Mouse (Mus musculus) bone marrow macrophage, adult 2 months (primary cell): ENCODE results near the gene Cxcl9. TPM values are rescaled to one million over a fixed set of nuclear protein-coding genes. Genes with fewer than 3 reads are reported as not detected.

Experiments used
- H3K27ac ChIP-seq: 2 replicates; pipeline ENCODE4 v1.5.1; 2012; ENCODE audit warnings: low read depth, low read length; ENCODE audit not compliant: insufficient read depth
- H3K4me1 ChIP-seq: 2 replicates; pipeline ENCODE4 v1.6.1; 2012; ENCODE audit warnings: low read length; ENCODE audit not compliant: control insufficient read depth, insufficient read depth
- H3K4me3 ChIP-seq: 2 replicates; pipeline ENCODE4 v1.5.1; 2012; ENCODE audit warnings: mild to moderate bottlenecking, low read length, moderate library complexity; ENCODE audit not compliant: insufficient read depth
- CTCF ChIP-seq: IDR thresholded peaks from 2 replicates; pipeline ENCODE4 v1.5.1; 2012; ENCODE audit warnings: low read depth, mild to moderate bottlenecking, low read length, moderate library complexity
- POLR2A ChIP-seq: IDR thresholded peaks from 2 replicates; pipeline ENCODE4 v1.6.1; 2012; ENCODE audit warnings: mild to moderate bottlenecking, low read depth, low read length, borderline replicate concordance
- polyA plus RNA-seq: library from polyadenylated mRNA; stranded (reverse); fragments of >200 nt; gene quantifications from 2 replicates; pipeline ENCODE4 v1.2.4, GENCODE M21; 2012; ENCODE audit not compliant: missing spikeins, insufficient read depth, insufficient read length

Gene Cxcl9
- 0.38 and 0.55 TPM in 2 replicates for polyA plus RNA-seq

DNA sequence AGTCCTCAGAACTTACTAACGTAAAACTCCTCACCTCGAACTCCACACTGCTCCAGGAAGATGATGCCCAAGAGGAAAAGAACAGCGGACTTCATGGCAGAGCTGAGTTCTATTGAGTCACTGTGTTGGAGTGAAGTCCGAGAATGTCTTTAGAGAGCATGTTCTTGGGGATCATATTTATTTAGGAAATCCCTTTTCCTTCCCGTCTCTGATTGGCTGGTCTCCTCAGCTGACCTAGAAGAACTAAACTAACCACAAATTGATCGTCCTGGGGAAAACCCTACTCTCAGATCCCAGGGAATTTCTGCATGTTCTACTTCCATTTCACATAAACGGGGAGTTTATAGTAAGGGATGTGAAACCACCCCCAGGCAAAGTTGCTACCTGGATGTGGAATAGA lies at the start of gene Cxcl9:
Gene Cxcl9 (minus strand): TSS at position 151 of the 400 bp plus-strand sequence.
- H3K4me3 ChIP-seq = no peak within 1 kb of the TSS
- TF ChIP-seq POLR2A (no peak), CTCF (no peak)
- H3K27ac ChIP-seq = no peak within 1 kb of the TSS
- peaks cover 11% of the 10 kb centered on the region for H3K4me1 ChIP-seq

DNA sequence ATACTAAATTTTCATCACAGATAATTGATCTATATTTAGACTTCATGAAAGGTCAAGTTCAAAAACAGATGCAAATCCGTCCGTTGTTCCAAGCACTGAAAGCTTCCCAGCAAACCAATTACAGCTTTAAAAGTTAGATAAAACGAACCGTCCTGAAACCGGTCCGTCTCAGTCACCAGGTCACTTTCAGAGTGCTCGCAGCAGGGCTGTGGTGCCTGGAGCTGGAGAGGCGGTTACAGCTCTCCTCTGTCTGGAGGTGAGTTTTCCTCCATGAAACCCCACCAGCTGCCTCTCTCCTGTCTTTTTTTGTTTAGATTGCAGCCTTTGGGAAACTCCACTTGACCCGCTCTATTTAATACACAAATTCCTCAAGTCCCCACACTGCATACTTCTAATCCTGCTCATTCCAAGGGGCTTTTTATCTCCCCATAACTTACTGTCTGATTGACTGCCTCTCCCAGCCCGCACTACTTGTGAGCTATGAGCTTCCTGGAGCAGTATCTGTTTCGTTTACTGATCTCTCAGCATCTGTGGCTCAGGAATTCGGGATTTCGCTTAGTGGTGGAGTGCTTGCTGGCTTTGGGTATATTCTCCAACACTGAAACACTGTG lies 49.0 kb upstream of the Cxcl9 start:
- no peak overlapping the region for H3K4me3 ChIP-seq
- no peak overlapping the region for H3K27ac ChIP-seq

GRCm38 (mm10) chr5:92375368-92375767 lies 47.5 kb upstream of the Cxcl9 start:
- TF ChIP-seq POLR2A = no peak
- no peak for TF ChIP-seq CTCF
- Histone ChIP-seq H3K4me3 (peak overlapping the region; percentile 40), H3K27ac (peak overlapping the region; percentile 89), H3K4me1 (peaks cover 47% of the 10 kb centered on the region)

More for the DNA sequence above, 49.0 kb upstream of the Cxcl9 start:
- TF ChIP-seq CTCF (no peak), POLR2A (no peak)
- peaks cover 33% of the 10 kb centered on the region for H3K4me1 ChIP-seq

DNA sequence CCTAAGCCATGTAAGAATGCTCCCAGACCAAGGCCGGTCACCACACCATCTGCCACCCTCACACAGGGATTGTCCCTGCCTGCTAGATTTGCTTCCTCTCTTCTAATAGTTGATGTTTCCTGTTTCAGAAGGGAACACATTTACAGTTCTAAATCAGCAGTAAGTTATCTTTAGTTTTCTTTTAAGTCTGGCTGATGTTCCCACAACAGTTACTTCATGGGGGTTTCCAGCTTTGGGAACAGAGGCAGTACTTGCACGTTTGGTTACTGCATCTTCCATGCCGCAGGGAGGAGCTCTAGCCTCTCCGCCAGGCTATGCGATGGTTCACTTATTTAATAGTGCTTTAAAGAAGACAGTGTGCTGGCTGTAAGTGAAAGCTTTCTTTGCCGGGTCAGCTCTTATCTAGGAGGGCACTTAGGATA lies 46.9 kb upstream of the Cxcl9 start:
- peak overlapping the region; percentile 89 for H3K27ac ChIP-seq
- no peak for TF ChIP-seq CTCF
- no peak for TF ChIP-seq POLR2A
- H3K4me3 ChIP-seq = peak overlapping the region; percentile 40
- peaks cover 49% of the 10 kb centered on the region for H3K4me1 ChIP-seq

GRCm38 (mm10) chr5:92372605-92373004 lies 44.7 kb upstream of the Cxcl9 start:
- TF ChIP-seq CTCF (no peak), POLR2A (no peak)
- H3K27ac ChIP-seq = no peak overlapping the region
- no peak overlapping the region for H3K4me3 ChIP-seq
- H3K4me1 ChIP-seq = peaks cover 60% of the 10 kb centered on the region

GRCm38 (mm10) chr5:92371361-92371976 lies 43.6 kb upstream of the Cxcl9 start:
- Histone ChIP-seq H3K4me1 (peaks cover 63% of the 10 kb centered on the region), H3K27ac (no peak overlapping the region), H3K4me3 (no peak overlapping the region)
- no peak for TF ChIP-seq POLR2A

- TF ChIP-seq POLR2A = no peak
- no peak for TF ChIP-seq CTCF
- no peak overlapping the region for H3K4me3 ChIP-seq
- H3K27ac ChIP-seq = no peak overlapping the region
- peaks cover 61% of the 10 kb centered on the region for H3K4me1 ChIP-seq
Measured at GRCm38 (mm10) chr5:92370891-92371290, 43.0 kb upstream of the Cxcl9 start.

DNA sequence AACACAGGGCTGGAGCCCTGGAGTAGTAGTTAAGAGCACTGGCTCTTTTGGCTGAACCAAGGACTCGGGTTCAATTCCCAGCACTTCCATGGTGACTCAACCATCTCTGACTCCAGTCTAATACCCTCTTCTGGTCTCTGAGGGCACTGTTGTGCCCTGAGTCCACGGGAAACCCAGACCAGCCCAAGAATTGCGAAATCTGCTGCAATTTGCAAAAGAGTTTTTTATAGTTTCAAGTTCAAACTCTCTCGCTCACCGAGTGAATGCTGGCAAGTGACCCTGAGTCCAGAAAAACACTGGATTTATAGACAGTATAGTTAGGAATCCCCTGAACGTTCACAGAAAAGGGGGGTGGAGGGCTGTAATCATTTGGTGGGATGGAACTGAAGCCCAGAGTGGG lies 42.5 kb upstream of the Cxcl9 start:
- TF ChIP-seq CTCF (no peak), POLR2A (no peak)
- Histone ChIP-seq H3K27ac (no peak overlapping the region), H3K4me1 (peaks cover 56% of the 10 kb centered on the region), H3K4me3 (no peak overlapping the region)

- H3K4me3 ChIP-seq = no peak overlapping the region
Measured at GRCm38 (mm10) chr5:92369151-92369994, 41.5 kb upstream of the Cxcl9 start.

DNA sequence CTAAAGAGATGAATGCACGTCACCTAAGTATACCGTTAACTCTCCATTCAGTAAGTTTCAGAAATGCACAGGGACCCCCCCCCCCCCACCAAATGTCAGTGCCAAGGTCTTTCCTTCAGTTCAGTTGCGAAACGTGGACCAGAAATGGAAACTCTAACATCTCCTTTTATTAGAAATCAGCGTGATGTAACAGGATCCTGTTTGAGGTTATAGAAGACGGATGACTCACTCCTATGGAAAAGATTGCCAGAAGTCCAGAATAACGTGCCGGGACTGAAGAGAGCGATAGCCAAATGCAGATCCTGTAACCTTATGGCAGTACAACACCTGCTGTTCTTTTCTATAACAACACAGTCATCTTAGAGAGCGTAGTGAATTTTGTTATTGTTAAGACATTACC lies 40.5 kb upstream of the Cxcl9 start:
- TF ChIP-seq CTCF (no peak), POLR2A (no peak)
- H3K27ac ChIP-seq = 0 out of 2 replicates have a peak overlapping the region, but pooled peaks have one; percentile 0
- peak overlapping the region; percentile 13 for H3K4me3 ChIP-seq
- H3K4me1 ChIP-seq = peaks cover 43% of the 10 kb centered on the region

More at GRCm38 (mm10) chr5:92369151-92369994, 41.5 kb upstream of the Cxcl9 start:
- peaks cover 53% of the 10 kb centered on the region for H3K4me1 ChIP-seq
- no peak for TF ChIP-seq POLR2A
- TF ChIP-seq CTCF = no peak
- H3K27ac ChIP-seq = peak overlapping the region; percentile 9; the same call in 1 of the 2 replicates
